Mouse (Mus musculus): ENCODE data around the gene R3hdm4. TPM values are rescaled to one million over a fixed set of nuclear protein-coding genes. Genes with fewer than 3 reads are reported as not detected.

R3hdm4 gene
- polyA plus RNA-seq, 1 experiment from 2014 or later = 116 TPM

GRCm38 (mm10) chr10:79956643-79957154 is 35.7 kb upstream of the R3hdm4 start:
- no peak overlapping the region for H3K27ac ChIP-seq
- peaks cover 39% of the 10 kb centered on the region for H3K4me1 ChIP-seq
- peaks cover 15% of the 10 kb centered on the region for H3K27me3 ChIP-seq (ENCODE audit: poor library complexity, severe bottlenecking)
- 27% methylated on average over 4 of the region's 4 CpGs for whole genome bisulfite sequencing
- H3K9me3 ChIP-seq = no peaks in the 10 kb centered on the region
- peaks cover 21% of the 10 kb centered on the region for H3K36me3 ChIP-seq (replicated peaks)
- no peak for DNase-seq (ENCODE audit: extremely low spot score, low spot score)
- no peak overlapping the region for H3K4me3 ChIP-seq

GRCm38 (mm10) chr10:79955691-79956090 is 34.7 kb upstream of the R3hdm4 start:
- Histone ChIP-seq H3K27ac (peak overlapping the region; percentile 41; the same call in 1 of the 2 replicates), H3K36me3 (replicated peaks) (peaks cover 24% of the 10 kb centered on the region), H3K4me1 (peaks cover 31% of the 10 kb centered on the region), H3K27me3 (ENCODE audit: poor library complexity, severe bottlenecking) (peaks cover 15% of the 10 kb centered on the region), H3K4me3 (no peak overlapping the region), H3K9me3 (no peaks in the 10 kb centered on the region)
- DNase-seq (ENCODE audit: extremely low spot score, low spot score) = no peak
- WGBS = 79% methylated on average over 9 of the region's 9 CpGs

- 0 out of 2 replicates have a peak overlapping the region, but pooled peaks have one; percentile 7 for H3K4me3 ChIP-seq
- H3K27me3 ChIP-seq (ENCODE audit: poor library complexity, severe bottlenecking) = peaks cover 19% of the 10 kb centered on the region
- peaks cover 20% of the 10 kb centered on the region for H3K4me1 ChIP-seq
- peaks cover 42% of the 10 kb centered on the region for H3K36me3 ChIP-seq (replicated peaks)
- no peaks in the 10 kb centered on the region for H3K9me3 ChIP-seq
- DNase-seq (ENCODE audit: extremely low spot score, low spot score) = no peak
- WGBS = 91% methylated on average over 6 of the region's 6 CpGs
- H3K27ac ChIP-seq = no peak overlapping the region
These were observed 32.9 kb upstream of the R3hdm4 start for GRCm38 (mm10) chr10:79953946-79954345.

- no peak for DNase-seq (ENCODE audit: extremely low spot score, low spot score)
- H3K27ac ChIP-seq = no peak overlapping the region
- WGBS = 86% methylated on average over 18 of the region's 18 CpGs
- peaks cover 64% of the 10 kb centered on the region for H3K36me3 ChIP-seq (replicated peaks)
- peaks cover 8% of the 10 kb centered on the region for H3K27me3 ChIP-seq (ENCODE audit: poor library complexity, severe bottlenecking)
- peak overlapping the region; percentile 13; the same call in 1 of the 2 replicates for H3K4me3 ChIP-seq
- H3K4me1 ChIP-seq = peaks cover 29% of the 10 kb centered on the region
- H3K9me3 ChIP-seq = no peaks in the 10 kb centered on the region
These were observed 29.7 kb upstream of the R3hdm4 start for GRCm38 (mm10) chr10:79950661-79951060.

- H3K4me1 ChIP-seq = peaks cover 37% of the 10 kb centered on the region
- 0 out of 2 replicates have a peak, but pooled peaks cover 4% of the 10 kb centered on the region for H3K27me3 ChIP-seq (ENCODE audit: poor library complexity, severe bottlenecking)
- DNase-seq (ENCODE audit: extremely low spot score, low spot score) = no peak
- H3K9me3 ChIP-seq = no peaks in the 10 kb centered on the region
- H3K36me3 ChIP-seq (replicated peaks) = peaks cover 64% of the 10 kb centered on the region
- WGBS = 89% methylated on average over 4 of the region's 4 CpGs
- no peak overlapping the region for H3K27ac ChIP-seq
- H3K4me3 ChIP-seq = no peak overlapping the region
These were observed 28.9 kb upstream of the R3hdm4 start for GRCm38 (mm10) chr10:79949873-79950272.

GRCm38 (mm10) chr10:79947502-79947901 is 26.5 kb upstream of the R3hdm4 start:
- peak overlapping the region; percentile 85 for H3K27ac ChIP-seq
- H3K36me3 ChIP-seq (replicated peaks) = peaks cover 57% of the 10 kb centered on the region
- H3K4me3 ChIP-seq = peak overlapping the region; percentile 34
- WGBS = 75% methylated on average over 6 of the region's 6 CpGs
- H3K4me1 ChIP-seq = peaks cover 57% of the 10 kb centered on the region
- no peaks in the 10 kb centered on the region for H3K9me3 ChIP-seq
- no peak for DNase-seq (ENCODE audit: extremely low spot score, low spot score)
- H3K27me3 ChIP-seq (ENCODE audit: poor library complexity, severe bottlenecking) = 0 out of 2 replicates have a peak, but pooled peaks cover 4% of the 10 kb centered on the region

- peaks cover 62% of the 10 kb centered on the region for H3K36me3 ChIP-seq (replicated peaks)
- H3K9me3 ChIP-seq = no peaks in the 10 kb centered on the region
- DNase-seq (ENCODE audit: extremely low spot score, low spot score) = peak; percentile 52
- 8% methylated on average over 7 of the region's 7 CpGs for WGBS
- H3K4me3 ChIP-seq = peak overlapping the region; percentile 34
- peak overlapping the region; percentile 85 for H3K27ac ChIP-seq
- 0 out of 2 replicates have a peak, but pooled peaks cover 4% of the 10 kb centered on the region for H3K27me3 ChIP-seq (ENCODE audit: poor library complexity, severe bottlenecking)
- H3K4me1 ChIP-seq = peaks cover 57% of the 10 kb centered on the region
These were observed 25.8 kb upstream of the R3hdm4 start for GRCm38 (mm10) chr10:79946752-79947322.

- Histone ChIP-seq H3K4me1 (peaks cover 57% of the 10 kb centered on the region), H3K9me3 (no peaks in the 10 kb centered on the region), H3K4me3 (peak overlapping the region; percentile 34), H3K36me3 (replicated peaks) (peaks cover 62% of the 10 kb centered on the region), H3K27me3 (ENCODE audit: poor library complexity, severe bottlenecking) (0 out of 2 replicates have a peak, but pooled peaks cover 4% of the 10 kb centered on the region), H3K27ac (peak overlapping the region; percentile 85)
- 15% methylated on average over 16 of the region's 16 CpGs for WGBS
- DNase-seq (ENCODE audit: extremely low spot score, low spot score) = peak; percentile 68
These were observed 24.7 kb upstream of the R3hdm4 start for GRCm38 (mm10) chr10:79945507-79946234.

- peak overlapping the region; percentile 85; the same call in 1 of the 2 replicates for H3K27ac ChIP-seq
- 88% methylated on average over 9 of the region's 9 CpGs for WGBS
- no peaks in the 10 kb centered on the region for H3K27me3 ChIP-seq (ENCODE audit: poor library complexity, severe bottlenecking)
- H3K4me3 ChIP-seq = no peak overlapping the region
- H3K9me3 ChIP-seq = no peaks in the 10 kb centered on the region
- no peak for DNase-seq (ENCODE audit: extremely low spot score, low spot score)
- H3K4me1 ChIP-seq = peaks cover 72% of the 10 kb centered on the region
- peaks cover 59% of the 10 kb centered on the region for H3K36me3 ChIP-seq (replicated peaks)
These were observed 22.5 kb upstream of the R3hdm4 start for GRCm38 (mm10) chr10:79943471-79943901.

GRCm38 (mm10) chr10:79942988-79943387 is 22.0 kb upstream of the R3hdm4 start:
- peaks cover 61% of the 10 kb centered on the region for H3K36me3 ChIP-seq (replicated peaks)
- H3K4me1 ChIP-seq = peaks cover 75% of the 10 kb centered on the region
- no peaks in the 10 kb centered on the region for H3K27me3 ChIP-seq (ENCODE audit: poor library complexity, severe bottlenecking)
- no peak for DNase-seq (ENCODE audit: extremely low spot score, low spot score)
- H3K9me3 ChIP-seq = no peaks in the 10 kb centered on the region
- H3K4me3 ChIP-seq = no peak overlapping the region; the same call in 1 of the 2 replicates
- peak overlapping the region; percentile 85; the same call in 1 of the 2 replicates for H3K27ac ChIP-seq
- 84% methylated on average over 1 of the region's 1 CpGs for WGBS

GRCm38 (mm10) chr10:79940749-79941148 is 19.7 kb upstream of the R3hdm4 start:
- Histone ChIP-seq H3K4me1 (peaks cover 69% of the 10 kb centered on the region), H3K4me3 (no peak overlapping the region), H3K36me3 (replicated peaks) (peaks cover 62% of the 10 kb centered on the region), H3K27ac (no peak overlapping the region), H3K27me3 (ENCODE audit: poor library complexity, severe bottlenecking) (no peaks in the 10 kb centered on the region), H3K9me3 (no peaks in the 10 kb centered on the region)
- WGBS = 73% methylated on average over 7 of the region's 7 CpGs
- no peak for DNase-seq (ENCODE audit: extremely low spot score, low spot score)

GRCm38 (mm10) chr10:79937775-79938526 is 16.9 kb upstream of the R3hdm4 start:
- no peaks in the 10 kb centered on the region for H3K9me3 ChIP-seq
- H3K36me3 ChIP-seq (replicated peaks) = peaks cover 84% of the 10 kb centered on the region
- peak overlapping the region; percentile 6; the same call in 1 of the 2 replicates for H3K27ac ChIP-seq
- H3K4me1 ChIP-seq = peaks cover 59% of the 10 kb centered on the region
- 60% methylated on average over 11 of the region's 11 CpGs for WGBS
- H3K27me3 ChIP-seq (ENCODE audit: poor library complexity, severe bottlenecking) = no peaks in the 10 kb centered on the region
- no peak for DNase-seq (ENCODE audit: extremely low spot score, low spot score)
- peak overlapping the region; percentile 16; the same call in 1 of the 2 replicates for H3K4me3 ChIP-seq

Data from forebrain, embryonic 10.5 days (tissue).